Mouse (Mus musculus) spleen, adult 12 weeks (tissue): ENCODE measurements around the gene Phf21a.
A peak's percentile ranks its signal among the peaks of the same experiment; 100 is the strongest.
"Not testable (repeated sequence)": the region's sequence is repeated elsewhere in the genome, so short reads cannot be mapped to it uniquely, and the experiment has no call there.

Experiments used
- DNase-seq: peaks from one replicate; pipeline ENCODE4 v3.0.0; 2022; ENCODE audit warnings: low spot score

Gene Phf21a

DNA sequence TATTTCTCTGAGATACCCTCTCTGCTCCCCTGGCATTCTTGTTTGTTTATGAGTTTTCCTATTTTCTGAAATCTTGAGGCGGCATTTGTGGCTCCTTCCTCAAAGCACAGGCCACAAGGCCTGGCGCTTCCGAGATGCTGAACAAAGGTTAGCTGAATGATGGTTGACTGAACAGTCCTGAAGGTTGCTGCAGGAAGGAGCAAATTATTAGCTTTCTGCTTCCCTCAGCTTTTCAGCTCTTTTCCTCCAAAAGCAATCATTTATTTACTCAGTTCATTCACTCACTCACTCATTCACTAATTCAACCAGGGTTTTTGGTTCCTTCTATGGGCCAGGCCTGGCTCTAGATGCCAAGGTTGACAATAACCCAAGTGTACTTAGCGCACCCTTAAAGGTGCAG is 10.7 kb upstream of the Phf21a start:
- no peak for DNase-seq

DNA sequence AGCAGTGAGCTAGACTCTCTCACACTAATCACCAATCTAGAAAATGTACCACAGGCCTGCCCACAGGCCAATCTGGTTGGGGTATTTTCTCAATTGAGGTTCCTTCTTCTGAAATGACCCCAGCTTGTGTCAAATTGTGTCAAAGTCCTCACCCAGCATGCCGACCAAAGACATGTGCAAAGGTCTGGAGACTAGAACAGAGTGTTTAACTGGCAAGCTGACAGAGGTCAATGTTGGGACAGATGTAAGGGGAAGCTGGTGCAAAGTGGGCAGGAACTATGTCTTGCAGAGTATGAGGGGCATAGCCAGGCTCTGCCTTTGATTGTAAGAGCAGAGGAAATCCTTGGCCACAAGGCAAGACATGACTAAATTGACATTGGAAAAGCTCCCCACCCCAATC is 7.2 kb upstream of the Phf21a start:
- DNase-seq: no peak

DNA sequence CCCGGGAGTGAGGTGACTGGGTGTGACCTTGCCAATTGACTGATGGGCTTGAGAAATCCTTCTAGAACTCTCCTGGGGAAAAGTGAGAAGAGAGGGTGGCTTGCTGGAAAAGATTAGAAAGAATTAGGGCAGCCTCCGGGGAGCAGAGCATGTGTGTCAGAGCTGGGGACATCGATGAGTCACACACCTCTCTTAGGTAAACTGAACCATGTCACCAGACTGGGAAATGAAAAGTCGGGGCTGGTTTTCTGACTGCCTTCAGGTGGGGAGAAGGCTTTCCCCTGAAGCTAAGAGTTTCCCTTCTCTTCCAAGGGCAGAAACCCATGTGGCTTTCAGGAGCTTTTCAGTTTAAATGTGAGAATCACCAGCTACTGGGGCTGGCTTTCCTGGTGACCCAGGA is 5.9 kb upstream of the Phf21a start:
- DNase-seq: no peak

DNA sequence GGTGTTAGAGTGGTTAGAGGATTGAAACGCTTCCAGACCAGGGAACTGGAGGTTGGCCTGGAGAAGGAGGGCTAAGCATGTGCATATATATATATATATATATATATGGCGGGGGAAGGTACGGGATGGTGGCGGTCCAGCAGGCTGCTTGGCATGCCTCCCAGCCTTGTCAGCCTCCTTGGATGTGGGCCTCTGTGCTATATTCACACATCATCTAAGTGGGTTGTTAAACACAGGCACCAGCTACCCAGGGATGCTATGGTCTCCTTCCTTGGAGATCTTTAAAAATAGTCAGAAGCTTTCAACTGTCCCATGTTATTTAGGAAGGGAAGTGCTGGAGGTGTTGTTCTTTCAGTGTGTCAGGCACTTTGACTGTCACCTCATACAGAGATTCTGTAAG is 3.1 kb upstream of the Phf21a start:
- no peak for DNase-seq

DNA sequence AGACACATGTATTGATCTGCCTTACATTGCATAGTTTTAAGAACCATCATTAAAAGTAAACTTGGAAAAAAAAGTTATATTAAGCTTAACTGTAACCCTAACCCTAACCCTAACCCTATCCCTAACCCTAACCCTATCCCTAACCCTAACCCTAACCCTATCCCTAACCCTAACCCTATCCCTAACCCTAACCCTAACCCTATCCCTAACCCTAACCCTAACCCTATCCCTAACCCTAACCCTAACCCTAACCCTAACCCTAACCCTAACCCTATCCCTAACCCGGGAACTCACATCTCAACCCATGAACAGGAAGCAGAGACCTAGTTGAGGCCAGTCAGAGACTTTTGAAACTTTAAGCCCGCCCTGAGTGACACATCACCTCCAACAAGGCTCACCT is 586 bp downstream of the Phf21a start:
- DNase-seq: not testable (repeated sequence)

DNA sequence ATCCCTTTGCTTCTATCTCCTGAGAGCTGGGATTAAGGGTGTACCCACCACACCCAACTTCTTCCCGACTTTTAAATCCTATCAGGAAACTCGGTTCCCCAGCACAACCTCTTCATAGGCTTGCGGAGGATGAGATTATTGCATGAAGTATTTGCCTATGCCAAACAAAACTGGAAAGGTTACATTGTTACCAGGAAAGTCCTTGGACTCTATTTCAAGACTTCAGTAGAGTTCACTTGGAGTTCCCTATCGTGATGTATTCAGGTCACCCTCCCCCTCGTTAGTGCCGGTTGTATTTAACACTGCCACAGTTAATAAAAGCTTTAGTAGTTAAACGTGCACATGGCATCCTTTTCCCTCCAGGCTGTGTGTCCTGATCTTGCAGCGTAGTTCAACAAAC is 1.2 kb downstream of the Phf21a start:
- no peak for DNase-seq

DNA sequence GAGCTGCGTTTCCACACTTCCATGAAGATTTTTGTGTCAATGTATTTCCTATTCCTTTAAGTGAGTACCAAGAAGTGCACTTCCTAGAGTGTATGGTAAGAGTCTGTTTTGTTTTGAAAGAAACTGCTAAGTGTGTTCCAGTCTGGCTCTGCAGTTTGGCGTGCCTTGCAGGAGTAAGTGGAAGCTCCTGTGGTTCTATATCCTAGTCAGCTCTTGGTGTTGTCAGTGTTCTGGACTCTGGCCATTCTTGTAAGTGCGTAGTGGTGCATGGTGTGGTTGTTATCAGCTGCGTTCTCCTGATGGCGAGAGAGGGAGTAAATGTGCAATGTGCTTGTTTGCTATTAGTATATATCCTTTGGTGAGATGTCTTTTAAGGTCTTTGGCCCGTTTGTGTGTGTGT is 7.9 kb downstream of the Phf21a start:
- no peak for DNase-seq

DNA sequence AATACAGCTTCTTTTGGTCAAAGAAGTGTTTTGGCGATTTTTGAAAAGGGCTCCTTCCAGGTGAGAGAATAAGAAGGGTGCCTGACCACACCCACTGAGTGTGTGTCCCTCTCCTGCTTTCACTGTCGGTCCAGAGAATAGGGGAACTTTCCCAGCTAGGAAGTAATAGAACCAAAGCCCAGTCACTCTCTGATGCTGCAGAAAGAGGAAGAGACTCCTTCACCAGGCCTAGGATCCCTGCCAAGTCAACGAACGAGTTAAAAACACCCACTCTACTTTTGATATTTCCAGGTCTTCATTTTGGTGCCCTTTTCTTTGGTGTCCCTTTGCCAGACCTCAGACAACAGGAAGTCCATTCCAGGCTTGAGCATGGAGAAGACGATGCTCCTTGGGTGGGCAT is 31.6 kb downstream of the Phf21a start:
- DNase-seq: no peak

DNA sequence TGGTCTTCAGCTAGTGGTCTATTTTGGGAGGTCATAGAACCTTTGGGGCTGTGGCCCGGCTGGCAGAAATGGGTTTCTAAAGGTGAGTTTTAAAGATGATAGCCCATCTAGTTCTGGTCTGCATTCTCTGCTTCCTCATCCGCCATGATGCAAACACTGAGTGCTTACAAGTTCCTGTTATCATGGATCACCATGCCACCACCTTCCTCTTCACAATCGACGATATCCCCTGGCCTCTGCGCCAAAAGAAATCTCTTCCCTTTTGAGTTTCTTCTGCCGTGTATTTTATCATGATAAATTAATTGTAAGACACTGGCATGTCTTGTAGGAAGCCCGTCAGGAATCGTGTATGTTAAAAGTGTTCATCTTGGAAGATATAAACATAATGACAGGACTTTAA is 32.4 kb downstream of the Phf21a start:
- DNase-seq: no peak

DNA sequence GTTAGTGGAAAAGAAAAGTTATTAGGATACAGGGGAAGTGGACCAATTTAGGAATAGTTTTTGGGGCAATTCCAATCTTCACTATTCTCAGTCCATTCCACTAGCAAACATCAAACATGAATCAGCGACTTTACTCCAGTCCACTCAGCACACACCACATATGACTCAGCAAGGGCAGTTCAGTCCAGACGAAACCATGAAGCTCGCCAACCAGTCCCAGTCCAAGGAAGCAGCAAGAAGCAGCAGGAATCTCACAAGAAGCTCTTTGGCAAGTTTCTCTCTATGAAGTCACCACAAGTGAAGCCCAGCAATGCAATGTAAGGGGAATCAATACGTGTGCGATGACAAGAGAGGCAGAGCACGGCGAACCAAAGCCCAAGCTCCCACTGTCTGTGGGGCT is 37.2 kb downstream of the Phf21a start:
- DNase-seq: no peak

DNA sequence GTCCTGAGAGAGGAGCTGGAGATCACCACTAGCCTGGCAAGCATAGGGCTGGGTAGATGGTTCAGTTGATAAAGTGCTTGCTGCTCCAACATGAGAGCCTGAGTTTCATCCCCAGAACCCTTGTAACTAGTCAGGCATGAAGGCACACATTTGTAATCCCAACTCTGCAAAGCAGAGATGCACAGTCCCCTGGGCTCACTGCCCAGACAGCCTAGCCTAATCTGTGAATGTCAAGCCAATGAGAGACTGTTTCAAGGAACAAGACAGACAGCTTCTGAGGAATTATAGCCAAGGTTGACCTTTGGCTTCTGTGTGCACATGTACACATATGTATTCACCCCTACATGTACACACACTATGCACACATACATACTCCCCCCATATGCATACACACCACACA is 45.8 kb downstream of the Phf21a start:
- DNase-seq: no peak

DNA sequence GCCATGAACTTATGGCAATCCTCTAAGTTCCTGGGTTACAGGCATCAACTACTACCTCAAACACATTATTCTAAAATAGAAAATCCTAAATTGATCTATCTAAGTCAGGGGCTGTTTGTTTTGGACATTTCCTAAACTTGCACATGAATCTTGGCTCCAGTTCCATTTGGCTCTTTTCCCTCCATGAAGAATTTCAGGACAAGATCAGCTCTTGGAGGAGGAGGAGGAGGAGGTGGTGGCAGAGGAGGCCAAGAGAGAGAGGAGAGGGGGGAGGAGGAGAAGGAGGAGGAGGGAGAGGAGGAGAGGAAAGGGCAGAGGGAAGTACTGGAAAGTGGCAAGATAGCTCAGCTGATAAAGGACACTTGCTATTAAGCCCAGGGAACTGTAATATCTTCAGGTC is 46.4 kb downstream of the Phf21a start:
- DNase-seq: no peak

DNA sequence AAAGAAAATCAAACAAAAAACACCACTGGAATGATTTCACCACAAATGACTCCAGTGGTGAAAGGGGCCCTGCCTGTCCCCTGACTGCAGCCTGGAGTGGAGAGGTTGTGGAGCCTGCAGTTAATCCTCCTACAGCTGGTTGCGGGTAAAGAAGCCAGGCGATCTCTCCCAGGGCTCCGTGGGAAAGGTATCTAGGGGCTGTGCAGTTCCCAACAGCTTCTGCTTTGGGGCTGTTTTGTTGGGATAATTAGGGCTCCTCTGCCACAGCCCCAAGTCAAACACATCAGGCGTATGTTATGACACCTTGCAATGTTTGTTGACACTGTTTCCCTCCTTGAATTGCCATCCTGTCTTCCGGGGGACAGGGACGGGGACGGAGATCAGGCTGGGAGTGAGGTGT is 47.5 kb downstream of the Phf21a start:
- no peak for DNase-seq

DNA sequence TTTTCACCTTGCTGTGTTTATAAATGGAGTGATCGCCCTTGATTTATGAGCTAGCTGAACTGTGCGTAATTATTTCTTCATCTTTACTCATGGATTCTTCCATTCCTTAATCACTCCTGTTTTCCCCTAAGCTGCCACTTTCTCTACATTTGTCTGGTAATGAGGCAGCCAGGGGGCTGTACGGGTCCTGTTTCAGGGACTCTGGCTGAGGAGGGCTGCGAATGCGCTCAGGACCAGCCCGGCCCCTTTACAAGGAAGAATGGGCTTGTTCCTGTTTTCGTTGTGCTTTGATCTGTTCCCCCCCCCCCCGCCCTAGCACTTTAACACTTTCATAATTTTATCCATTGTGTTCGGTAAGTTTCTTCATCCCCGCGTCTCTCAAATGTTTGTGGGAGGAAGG is 48.2 kb downstream of the Phf21a start:
- no peak for DNase-seq

DNA sequence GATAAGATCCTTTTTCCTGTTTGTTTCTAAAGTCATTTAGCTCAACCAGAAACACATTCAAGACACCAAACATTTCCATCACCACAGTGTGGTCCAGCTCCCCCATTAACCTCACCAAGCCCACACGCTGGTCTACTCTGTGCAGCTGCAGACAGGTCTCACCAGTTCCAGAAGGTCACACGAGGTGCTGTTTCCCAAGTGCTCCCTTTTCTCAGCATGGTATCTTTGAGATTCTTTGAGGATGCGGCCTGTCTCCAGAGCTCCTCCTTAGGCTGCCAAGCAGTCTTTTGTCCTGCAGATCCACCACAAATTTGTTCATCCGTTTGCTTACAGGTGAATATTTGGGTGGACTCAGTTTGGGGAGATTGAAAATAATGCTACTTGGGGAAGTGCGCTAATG is 51.0 kb downstream of the Phf21a start:
- DNase-seq: no peak

DNA sequence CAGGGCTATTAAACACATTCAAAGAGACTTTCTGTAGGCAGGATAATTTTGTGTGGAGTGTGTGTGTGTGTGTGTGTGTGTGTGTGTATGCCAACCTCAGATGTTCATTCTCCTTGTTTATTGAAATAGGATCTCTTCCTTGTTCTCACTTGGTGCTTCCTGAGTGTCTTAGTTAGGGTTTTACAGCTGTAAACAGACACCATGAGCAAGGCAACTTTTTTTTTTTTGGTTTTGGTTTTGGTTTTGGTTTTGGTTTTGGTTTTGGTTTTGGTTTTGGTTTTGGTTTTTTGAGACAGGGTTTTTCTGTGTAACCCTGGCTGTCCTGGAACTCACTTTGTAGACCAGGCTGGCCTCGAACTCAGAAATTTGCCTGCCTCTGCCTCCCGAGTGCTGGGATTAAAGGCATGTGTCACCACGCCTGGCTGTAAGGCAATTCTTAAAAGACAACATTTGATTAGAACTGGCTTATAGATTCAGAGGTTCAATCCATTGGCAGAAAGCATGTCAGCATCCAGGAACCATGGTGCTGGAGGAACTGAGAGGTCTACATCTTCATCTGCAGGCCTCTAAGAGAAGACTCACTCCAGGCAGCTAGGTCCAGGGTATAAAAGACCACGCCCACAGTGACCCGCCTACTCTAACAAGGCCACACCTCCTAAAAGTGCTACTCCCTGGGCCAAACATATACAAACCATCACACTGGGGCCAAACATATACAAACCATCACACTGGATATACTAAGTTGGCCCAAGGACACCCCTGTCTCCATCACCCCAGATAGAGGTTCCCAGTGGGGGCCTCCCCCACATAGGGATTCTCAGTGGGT is 55.2 kb downstream of the Phf21a start:
- not testable (repeated sequence) for DNase-seq

DNA sequence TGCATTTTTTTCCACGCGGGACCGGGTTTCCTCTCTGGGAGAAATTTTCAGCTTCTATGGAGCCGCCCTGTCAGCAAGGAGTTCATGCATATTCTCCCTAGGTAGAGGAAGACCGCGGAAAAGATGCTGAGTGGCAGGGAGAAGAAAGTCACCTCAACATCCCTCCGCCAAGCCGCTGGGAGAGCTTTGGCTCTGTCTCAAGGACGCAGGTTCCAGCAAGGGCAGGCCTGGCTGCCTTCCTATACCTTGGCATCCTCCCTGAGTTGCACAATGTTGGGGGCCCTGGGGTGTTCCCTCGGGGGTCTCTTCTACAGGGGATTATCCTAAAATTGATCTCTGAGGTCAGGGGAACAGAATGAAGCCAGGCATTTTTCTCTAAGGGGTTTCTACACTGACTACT is 71.4 kb downstream of the Phf21a start:
- DNase-seq: no peak

DNA sequence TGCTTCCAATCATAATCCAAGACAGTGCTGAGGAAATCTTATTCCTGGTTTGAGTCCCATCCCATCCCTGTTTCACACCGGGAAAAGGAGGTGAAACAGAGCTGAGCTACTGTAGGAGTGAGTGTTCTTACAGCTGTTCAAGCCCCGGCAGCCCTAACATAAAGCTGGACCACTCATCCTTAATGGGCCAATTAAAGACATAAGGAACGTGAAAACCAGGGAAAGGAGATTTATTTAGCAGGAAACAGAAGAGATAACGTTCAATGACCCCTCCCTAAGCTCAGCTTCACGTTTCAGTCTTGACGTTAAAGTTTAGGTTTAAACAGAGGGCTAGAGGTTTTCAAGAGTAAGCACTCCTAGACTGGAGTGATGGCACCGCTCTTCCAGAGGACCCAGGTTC is 74.0 kb downstream of the Phf21a start:
- DNase-seq: no peak

DNA sequence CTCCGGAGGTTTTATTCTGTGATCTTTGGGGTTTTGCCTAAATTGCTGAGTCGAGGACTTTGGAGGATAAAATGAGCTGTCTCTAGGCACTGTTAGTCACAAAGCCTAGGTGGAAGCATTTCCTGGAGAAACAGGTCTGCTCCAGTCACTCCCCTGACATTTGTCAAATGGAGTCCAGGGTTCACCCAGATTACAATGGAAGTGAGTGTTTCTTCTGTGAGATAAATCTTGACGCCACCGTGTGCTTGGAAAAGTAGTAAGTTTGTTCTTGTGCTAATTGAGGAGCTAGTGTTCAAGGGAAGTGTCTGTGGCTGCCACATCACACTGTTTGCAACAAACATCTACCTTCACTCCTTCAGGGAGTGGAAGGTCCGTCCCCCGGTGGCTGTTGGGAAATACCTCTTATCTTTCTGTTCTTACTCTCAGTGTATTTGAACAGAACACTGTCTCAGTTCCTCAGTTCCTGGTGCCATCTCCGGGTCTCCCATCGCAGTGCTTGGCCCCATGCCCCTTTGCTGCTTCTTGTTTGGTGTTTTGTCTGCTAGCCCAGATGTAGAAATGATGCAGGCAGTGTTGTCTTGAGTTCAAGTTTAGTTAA is 78.2 kb downstream of the Phf21a start:
- no peak for DNase-seq

DNA sequence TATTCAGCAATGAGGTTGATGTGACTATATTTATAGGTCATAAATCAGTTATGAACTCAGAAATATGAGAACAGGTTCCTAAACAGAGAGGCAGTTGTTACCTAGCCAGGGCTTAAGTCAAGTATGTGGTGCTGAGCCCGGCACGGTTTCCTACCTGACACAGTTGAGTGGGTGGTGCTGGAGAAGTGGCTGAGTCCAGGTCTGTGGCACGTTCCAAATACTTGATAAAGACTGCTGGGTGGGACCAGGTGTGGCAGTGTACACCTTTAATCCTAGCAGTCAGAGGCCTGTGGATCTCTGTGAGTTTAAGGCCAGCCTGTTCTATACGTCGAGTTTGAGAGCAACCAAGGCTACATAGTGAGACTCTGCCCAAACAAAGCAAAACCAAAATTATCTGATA is 79.4 kb downstream of the Phf21a start:
- no peak for DNase-seq

DNA sequence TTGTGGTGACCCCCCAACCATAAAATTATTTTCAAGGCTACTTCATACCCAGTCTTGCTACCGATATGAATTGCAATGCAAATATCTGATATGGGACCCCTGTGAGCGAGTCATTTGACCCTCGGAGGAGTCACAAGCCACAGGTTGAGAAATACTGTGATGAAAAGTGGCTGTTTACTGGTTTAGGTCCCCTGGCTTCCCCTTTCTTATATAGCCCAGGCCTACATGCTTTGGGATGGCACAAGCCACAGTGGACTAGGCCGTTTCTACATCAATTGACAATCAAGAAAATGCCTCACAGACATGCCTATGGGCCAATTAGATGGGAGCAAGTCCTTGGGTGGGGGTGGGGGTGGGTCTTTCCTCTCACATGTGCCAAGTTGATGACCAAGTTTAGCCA is 80.3 kb downstream of the Phf21a start:
- no peak for DNase-seq

DNA sequence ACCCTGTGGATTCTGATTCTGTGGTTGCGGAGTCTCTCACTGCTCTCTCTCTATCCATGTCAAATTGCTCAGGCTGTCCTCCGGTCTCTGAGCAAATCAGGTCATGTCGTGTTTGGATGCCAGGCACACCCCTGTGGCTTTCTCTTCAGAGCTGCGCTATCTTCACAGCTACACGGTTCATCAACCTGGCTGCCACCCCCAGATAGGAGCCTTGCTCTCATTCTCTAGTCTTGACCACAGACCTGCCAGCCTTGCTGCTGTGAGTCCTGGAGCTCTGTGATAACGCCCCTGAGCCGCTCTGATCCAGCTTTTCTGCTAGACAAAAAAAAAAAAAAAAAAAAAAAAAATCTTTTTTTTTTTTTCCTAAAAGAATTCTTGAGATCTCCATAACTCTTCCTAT is 81.3 kb downstream of the Phf21a start:
- peak; percentile 4 for DNase-seq

DNA sequence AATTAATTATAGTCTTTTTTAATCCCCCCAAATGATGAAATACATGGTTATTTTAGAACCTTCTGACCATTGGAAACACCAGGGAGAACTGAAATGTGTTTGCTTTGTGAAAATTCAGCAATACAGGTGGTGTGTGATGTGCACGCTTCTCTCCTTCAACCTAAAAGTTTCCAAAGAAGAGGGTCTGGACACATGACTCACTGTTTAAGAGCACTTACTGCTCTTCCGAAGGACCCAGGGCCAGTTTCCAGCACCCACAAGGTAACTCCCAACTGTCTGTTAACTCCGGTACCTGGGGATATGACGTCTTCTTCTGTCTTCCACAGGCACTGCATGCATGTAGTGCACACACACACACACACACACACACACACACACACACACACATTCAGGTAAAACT is 82.1 kb downstream of the Phf21a start:
- DNase-seq: no peak

DNA sequence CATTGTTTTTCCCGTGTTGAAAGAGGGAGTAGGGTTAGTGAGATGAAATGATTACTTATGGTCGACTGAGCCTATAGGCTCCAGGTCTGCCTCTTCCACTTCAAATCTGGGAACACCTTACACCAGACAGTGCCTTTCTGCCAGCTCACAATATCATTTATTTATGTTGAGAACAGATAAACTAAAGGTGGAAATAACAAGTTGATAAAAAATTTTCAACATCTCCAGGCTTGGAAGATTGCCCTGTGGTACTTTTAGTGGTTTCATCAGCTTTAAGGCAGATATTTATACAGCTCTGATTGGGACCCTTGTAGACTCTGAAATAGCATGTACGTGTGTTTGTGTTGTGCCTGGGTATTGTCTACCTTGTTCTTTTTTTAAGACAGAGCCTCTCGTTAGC is 83.4 kb downstream of the Phf21a start:
- no peak for DNase-seq
